Mouse (Mus musculus) CH12.LX (cell line): ENCODE results near the gene Fam107a. TPM values are rescaled to one million over a fixed set of nuclear protein-coding genes. Genes with fewer than 3 reads are reported as not detected.

Experiments used
- DNase-seq: peaks from one replicate; pipeline ENCODE4 v3.0.0-alpha.2; 2013; ENCODE audit errors: extremely low read depth
- H3K27ac ChIP-seq: 2 replicates; pipeline ENCODE4 v1.5.1; 2012; ENCODE audit warnings: low read depth, mild to moderate bottlenecking, control low read depth, moderate library complexity; ENCODE audit not compliant: insufficient read depth
- H3K27me3 ChIP-seq: replicated peaks from 2 replicates; pipeline ENCODE3; 2012; ENCODE audit warnings: inconsistent platforms
- H3K36me3 ChIP-seq, 2 experiments: replicated peaks in 1 of 2; 2 replicates each; pipeline versions ENCODE3 to v1.6.1; 2012; ENCODE audit warnings: inconsistent platforms in 1 of 2, low read length in 1 of 2, mild to moderate bottlenecking in 1 of 2, mixed read lengths in 1 of 2, moderate library complexity in 1 of 2; ENCODE audit not compliant: control insufficient read depth in 1 of 2, insufficient read depth in 1 of 2
- H3K4me1 ChIP-seq, 2 experiments: 2 replicates each; pipeline ENCODE4 v1.6.1; 2012; ENCODE audit warnings: inconsistent platforms in 1 of 2, moderate library complexity in 1 of 2; ENCODE audit not compliant: insufficient read depth in 2 of 2, control insufficient read depth in 1 of 2
- H3K4me2 ChIP-seq: 2 replicates; pipeline ENCODE4 v1.6.1; 2012; ENCODE audit warnings: low read depth, mild to moderate bottlenecking, control low read depth; ENCODE audit not compliant: poor library complexity, insufficient read depth, severe bottlenecking
- H3K4me3 ChIP-seq, 3 experiments: fragments of 150-350 bp in 1 of 3; sonication (generic) in 1 of 3; replicated peaks in 1 of 3; 2 replicates each; pipeline versions ENCODE3 to v1.5.1; 2011 to 2012; ENCODE audit warnings: low read depth in 2 of 3, low read length in 2 of 3, mild to moderate bottlenecking in 2 of 3, moderate library complexity in 2 of 3, control low read depth in 1 of 3, improper control_type of control experiment in 1 of 3, inconsistent platforms in 1 of 3, mixed read lengths in 1 of 3; ENCODE audit not compliant: poor library complexity in 1 of 3
- H3K79me2 ChIP-seq: replicated peaks from 2 replicates; pipeline ENCODE4 v1.6.1; 2012; ENCODE audit warnings: mild to moderate bottlenecking, moderate library complexity; ENCODE audit not compliant: control insufficient read depth, poor library complexity, insufficient read depth, severe bottlenecking; ENCODE audit errors: extremely low read depth
- H3K9ac ChIP-seq: 2 replicates; pipeline ENCODE4 v1.6.1; 2012; ENCODE audit warnings: low read depth, mild to moderate bottlenecking, control low read depth, moderate library complexity; ENCODE audit not compliant: insufficient read depth
- H3K9me3 ChIP-seq: replicated peaks from 2 replicates; pipeline ENCODE3; 2012; ENCODE audit warnings: low read length, inconsistent platforms, mixed read lengths
- BHLHE40 ChIP-seq: IDR thresholded peaks from 2 replicates; pipeline ENCODE4 v1.6.1; 2011; ENCODE audit warnings: mild to moderate bottlenecking, low read depth, low read length, improper control_type of control experiment
- CHD1 ChIP-seq: IDR thresholded peaks from 2 replicates; pipeline ENCODE4 v1.6.1; 2012; ENCODE audit warnings: low read depth, low read length, improper control_type of control experiment, inconsistent platforms
- CTCF ChIP-seq, 2 experiments: IDR thresholded peaks in 1 of 2; conservative IDR thresholded peaks in 1 of 2; 2 replicates each; pipeline ENCODE4 v1.5.1; 2011 to 2012; ENCODE audit warnings: low read depth in 2 of 2, low read length in 2 of 2, improper control_type of control experiment in 1 of 2, inconsistent platforms in 1 of 2, mild to moderate bottlenecking in 1 of 2, moderate library complexity in 1 of 2
- ELF1 ChIP-seq: IDR thresholded peaks from 2 replicates; pipeline ENCODE4 v1.6.1; 2014; ENCODE audit warnings: low read depth, mild to moderate bottlenecking, inconsistent platforms, low read length, improper control_type of control experiment
- EP300 ChIP-seq: IDR thresholded peaks from 2 replicates; pipeline ENCODE4 v1.6.1; 2011; ENCODE audit warnings: low read length, improper control_type of control experiment
- GABPA ChIP-seq: IDR thresholded peaks from 2 replicates; pipeline ENCODE4 v1.6.1; 2012; ENCODE audit warnings: low read depth, low read length, improper control_type of control experiment, inconsistent platforms; ENCODE audit not compliant: insufficient replicate concordance
- IRF4 ChIP-seq: IDR thresholded peaks from 2 replicates; pipeline ENCODE4 v1.6.1; 2014; ENCODE audit warnings: low read depth, mild to moderate bottlenecking, inconsistent platforms, low read length, improper control_type of control experiment
- JUND ChIP-seq: conservative IDR thresholded peaks from 2 replicates; pipeline ENCODE4 v1.6.1; 2011; ENCODE audit warnings: low read depth, low read length, improper control_type of control experiment
- KAT2A ChIP-seq: IDR thresholded peaks from 2 replicates; pipeline ENCODE4 v1.6.1; 2012; ENCODE audit warnings: low read length, improper control_type of control experiment, inconsistent platforms; ENCODE audit not compliant: insufficient replicate concordance
- MAFK ChIP-seq: IDR thresholded peaks from 2 replicates; pipeline ENCODE4 v1.6.1; 2011; ENCODE audit warnings: low read length, improper control_type of control experiment; ENCODE audit not compliant: insufficient replicate concordance
- MEF2A ChIP-seq: IDR thresholded peaks from 2 replicates; pipeline ENCODE4 v1.6.1; 2014; ENCODE audit warnings: low read depth, mild to moderate bottlenecking, inconsistent platforms, low read length, improper control_type of control experiment, borderline replicate concordance
- MXI1 ChIP-seq: IDR thresholded peaks from 2 replicates; pipeline ENCODE4 v1.6.1; 2011; ENCODE audit warnings: mild to moderate bottlenecking, low read depth, low read length, improper control_type of control experiment
- POLR2A ChIP-seq: IDR thresholded peaks from 2 replicates; pipeline ENCODE4 v1.6.1; 2011; ENCODE audit warnings: low read depth, mild to moderate bottlenecking, improper control_type of control experiment, low read length
- POLR2AphosphoS2 ChIP-seq: IDR thresholded peaks from 2 replicates; pipeline ENCODE4 v1.6.1; 2011; ENCODE audit warnings: low read depth, low read length, improper control_type of control experiment
- RAD21 ChIP-seq: IDR thresholded peaks from 2 replicates; pipeline ENCODE4 v1.6.1; 2011; ENCODE audit warnings: low read depth, mild to moderate bottlenecking, low read length, improper control_type of control experiment, moderate library complexity
- SIN3A ChIP-seq: IDR thresholded peaks from 2 replicates; pipeline ENCODE4 v1.6.1; 2012; ENCODE audit warnings: low read length, improper control_type of control experiment, inconsistent platforms
- SMC3 ChIP-seq: IDR thresholded peaks from 2 replicates; pipeline ENCODE4 v1.6.1; 2011; ENCODE audit warnings: low read depth, low read length, improper control_type of control experiment
- TBP ChIP-seq: conservative IDR thresholded peaks from 2 replicates; pipeline ENCODE4 v1.6.1; 2011; ENCODE audit warnings: low read depth, low read length, improper control_type of control experiment
- UBTF ChIP-seq: IDR thresholded peaks from 2 replicates; pipeline ENCODE4 v1.6.1; 2012; ENCODE audit warnings: low read depth, mild to moderate bottlenecking, inconsistent platforms, low read length, improper control_type of control experiment, moderate library complexity
- USF1 ChIP-seq: IDR thresholded peaks from 2 replicates; pipeline ENCODE4 v1.6.1; 2014; ENCODE audit warnings: low read depth, mild to moderate bottlenecking, inconsistent platforms, low read length, improper control_type of control experiment
- USF2 ChIP-seq: conservative IDR thresholded peaks from 2 replicates; pipeline ENCODE4 v1.6.1; 2011; ENCODE audit warnings: low read depth, low read length, improper control_type of control experiment
- ZKSCAN1 ChIP-seq: IDR thresholded peaks from 2 replicates; pipeline ENCODE4 v1.6.1; 2012; ENCODE audit warnings: low read depth, inconsistent platforms, low read length, improper control_type of control experiment, borderline replicate concordance
- ZNF384 ChIP-seq: IDR thresholded peaks from 2 replicates; pipeline ENCODE4 v1.6.1; 2012; ENCODE audit warnings: low read depth, low read length, improper control_type of control experiment, inconsistent platforms
- dilution Hi-C: fragments of 300-500 bp; cut with MboI; formaldehyde crosslinking; loops from 2 replicates; pipeline ENCODE4 v1.14.3; 2020; ENCODE audit warnings: low sequenced_read_pairs; ENCODE audit not compliant: extremely low pct_unique_long_range_greater_than_20kb, extremely low pct_ligation_motif_present
- in situ Hi-C: fragments of 300-500 bp; cut with MboI; formaldehyde crosslinking; loops from 3 replicates; pipeline ENCODE4 v1.14.3; 2019; ENCODE audit warnings: low sequenced_read_pairs, low pct_ligation_motif_present, low pct_unique_long_range_greater_than_20kb, mixed read lengths
- polyA plus RNA-seq: library from polyadenylated mRNA; unstranded; fragments of >175 nt; gene quantifications from 2 replicates; pipeline ENCODE4 v1.2.1, GENCODE M21; 2012; ENCODE audit warnings: low read depth; ENCODE audit not compliant: insufficient read length
- total RNA-seq, 2 experiments: library from RNA; depleted of rRNA; stranded (reverse); fragments of 300-350 nt in 1 of 2; fragments of >200 nt in 1 of 2; gene quantifications; 2 replicates each; pipeline ENCODE4 v1.2.3; 2012 to 2014

Gene Fam107a
- total and polyA plus RNA-seq, 3 experiments: not detected

GRCm38 (mm10) chr14:8355999-8356501 is 38.2 kb upstream of the Fam107a start:
- H3K4me3 ChIP-seq: no peak overlapping the region
- H3K4me1 ChIP-seq: peaks cover 12 to 29% of the 10 kb centered on the region in 2 experiments
- no peaks in the 10 kb centered on the region for H3K27me3 ChIP-seq
- dilution Hi-C loops (no loop called here), in situ Hi-C loops (loop anchor here (25.0 kb wide), 2 partner anchors 106 to 231 kb away; no protein-coding TSS in a partner anchor)
- no peaks in the 10 kb centered on the region for H3K9me3 ChIP-seq
- TF ChIP-seq SMC3: peak; percentile 69
- TF ChIP-seq TBP: no peak
- TF ChIP-seq POLR2A: no peak
- TF ChIP-seq RAD21: peak; percentile 95
- TF ChIP-seq CTCF (conservative IDR thresholded peaks at IDR 0.05 in 1 of 2, IDR thresholded peaks at IDR 0.05 in 1 of 2; ENCODE audit: low read depth in 2 of 2, low read length in 2 of 2): peak; percentile 89 to 90
- peak; percentile 75 for DNase-seq
- H3K79me2 ChIP-seq: no peaks in the 10 kb centered on the region
- H3K4me2 ChIP-seq: no peak overlapping the region
- no peak overlapping the region for H3K9ac ChIP-seq
- no peak overlapping the region for H3K27ac ChIP-seq
- H3K36me3 ChIP-seq: no peaks in the 10 kb centered on the region

- no peaks in the 10 kb centered on the region for H3K79me2 ChIP-seq
- no peak overlapping the region for H3K4me3 ChIP-seq
- no peaks in the 10 kb centered on the region for H3K36me3 ChIP-seq
- no peaks in the 10 kb centered on the region for H3K27me3 ChIP-seq
- peak; percentile 16 for DNase-seq
- no peak overlapping the region for H3K27ac ChIP-seq
- in situ Hi-C loops (no loop called here), dilution Hi-C loops (no loop called here)
- peak; percentile 8 for TF ChIP-seq RAD21
- no peak for TF ChIP-seq JUND
- no peak for TF ChIP-seq UBTF
- TF ChIP-seq CTCF (conservative IDR thresholded peaks at IDR 0.05 in 1 of 2, IDR thresholded peaks at IDR 0.05 in 1 of 2; ENCODE audit: low read depth in 2 of 2, low read length in 2 of 2): peak in 1 of 2 experiments; percentile 40; a peak in 2 of 4 replicates
- no peak for TF ChIP-seq USF1
- TF ChIP-seq MXI1: no peak
- TF ChIP-seq KAT2A: no peak
- TF ChIP-seq TBP: no peak
- no peak for TF ChIP-seq MAFK
- no peak for TF ChIP-seq SIN3A
- no peak for TF ChIP-seq POLR2A
- H3K9ac ChIP-seq: no peak overlapping the region
- no peak overlapping the region for H3K4me2 ChIP-seq
- no peaks in the 10 kb centered on the region for H3K9me3 ChIP-seq
- peaks cover 0 to 10% of the 10 kb centered on the region in 2 experiments; a peak in 2 of 4 replicates for H3K4me1 ChIP-seq
Observed at GRCm38 (mm10) chr14:8348927-8349326, 31.1 kb upstream of the Fam107a start.

GRCm38 (mm10) chr14:8346255-8346997 is 28.6 kb upstream of the Fam107a start:
- no peak overlapping the region for H3K4me2 ChIP-seq
- H3K9ac ChIP-seq: no peak overlapping the region
- in situ Hi-C loops (no loop called here), dilution Hi-C loops (no loop called here)
- H3K79me2 ChIP-seq: no peaks in the 10 kb centered on the region
- no peak overlapping the region for H3K27ac ChIP-seq
- no peak overlapping the region for H3K4me3 ChIP-seq
- no peaks in the 10 kb centered on the region for H3K9me3 ChIP-seq
- H3K4me1 ChIP-seq: peaks cover 0 to 10% of the 10 kb centered on the region in 2 experiments; a peak in 2 of 4 replicates
- H3K36me3 ChIP-seq: no peaks in the 10 kb centered on the region
- DNase-seq: peak; percentile 84
- peaks cover 4% of the 10 kb centered on the region for H3K27me3 ChIP-seq
- TF ChIP-seq RAD21 (peak; percentile 82), IRF4 (0 out of 2 replicates have a peak, but pooled peaks have one; percentile 11), USF1 (no peak), ELF1 (no peak), TBP (no peak), SMC3 (peak; percentile 69), BHLHE40 (no peak), EP300 (no peak), USF2 (no peak), ZNF384 (no peak), CHD1 (no peak), GABPA (no peak), ZKSCAN1 (no peak), JUND (no peak), MEF2A (no peak), CTCF (conservative IDR thresholded peaks at IDR 0.05 in 1 of 2, IDR thresholded peaks at IDR 0.05 in 1 of 2; ENCODE audit: low read depth in 2 of 2, low read length in 2 of 2) (peak; percentile 86 to 96), POLR2AphosphoS2 (no peak)
- TF ChIP-seq, all 38 proteins: peak for 4
